Mouse (Mus musculus): ENCODE results near the gene Gse1.

The Gse1 gene

DNA sequence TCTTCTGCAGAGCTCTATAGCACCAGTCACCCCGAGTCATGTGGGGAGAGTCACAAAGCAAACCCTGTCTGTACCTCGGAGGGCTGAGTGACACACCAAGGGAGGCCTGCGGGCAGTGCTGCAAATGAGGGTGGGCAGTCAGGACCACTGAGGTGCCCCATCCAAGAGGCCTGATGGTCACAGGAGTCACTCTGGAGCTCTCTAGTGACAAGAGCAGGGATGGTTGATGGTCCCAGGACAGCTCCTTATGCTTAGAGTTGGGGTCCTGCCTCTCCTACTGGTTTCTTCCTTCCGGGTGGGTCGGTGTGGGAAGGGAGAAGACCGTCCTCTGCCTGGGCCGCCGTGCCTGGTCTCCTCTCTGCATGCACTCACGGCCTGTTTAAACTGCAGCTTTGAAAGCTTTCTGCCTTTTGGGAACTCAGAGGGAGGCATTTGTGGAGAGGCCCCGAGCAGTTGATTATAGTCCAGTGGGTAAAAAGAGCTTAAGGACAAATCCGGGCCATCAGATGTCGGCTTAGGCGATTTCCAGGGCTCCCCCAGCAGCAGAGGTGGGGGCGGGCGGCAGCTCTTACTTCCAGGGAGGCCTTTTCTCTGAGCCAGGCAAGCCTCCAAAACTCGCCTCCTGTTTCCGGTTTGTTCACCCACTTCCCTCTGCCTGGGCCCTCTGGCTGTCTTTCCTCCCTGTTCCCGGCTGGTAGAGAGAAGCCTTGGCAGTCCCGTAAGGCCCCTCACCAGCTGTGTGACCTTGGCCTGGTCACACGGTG, 198.5 kb downstream of the Gse1 start:
- peak; percentile 83 for DNase-seq

DNA sequence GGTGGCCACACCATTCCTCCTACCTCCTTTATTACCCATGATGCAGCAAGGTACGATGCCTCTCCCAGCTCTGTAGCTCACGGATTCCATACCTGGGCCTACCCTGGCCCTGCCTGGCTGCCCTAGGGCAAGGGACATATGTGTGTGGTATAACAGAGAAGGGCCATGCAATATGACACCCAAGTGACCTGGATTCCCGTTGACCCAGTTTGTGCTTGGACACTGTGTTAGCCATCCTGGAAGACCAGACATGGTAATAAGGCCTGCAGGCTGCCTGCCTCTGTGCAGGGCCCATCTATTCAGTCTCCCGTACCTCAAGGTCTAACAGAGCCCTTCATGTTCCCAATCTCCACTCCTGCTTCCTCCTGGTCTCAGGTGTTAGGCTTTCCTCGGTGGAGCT, 200.2 kb downstream of the Gse1 start:
- peak; percentile 57 for DNase-seq

- DNase-seq = no peak
Observed at GRCm38 (mm10) chr8:120429116-120429515, 200.9 kb downstream of the Gse1 start.

- no peak for DNase-seq
Observed at GRCm38 (mm10) chr8:120431042-120431441, 202.8 kb downstream of the Gse1 start.

DNA sequence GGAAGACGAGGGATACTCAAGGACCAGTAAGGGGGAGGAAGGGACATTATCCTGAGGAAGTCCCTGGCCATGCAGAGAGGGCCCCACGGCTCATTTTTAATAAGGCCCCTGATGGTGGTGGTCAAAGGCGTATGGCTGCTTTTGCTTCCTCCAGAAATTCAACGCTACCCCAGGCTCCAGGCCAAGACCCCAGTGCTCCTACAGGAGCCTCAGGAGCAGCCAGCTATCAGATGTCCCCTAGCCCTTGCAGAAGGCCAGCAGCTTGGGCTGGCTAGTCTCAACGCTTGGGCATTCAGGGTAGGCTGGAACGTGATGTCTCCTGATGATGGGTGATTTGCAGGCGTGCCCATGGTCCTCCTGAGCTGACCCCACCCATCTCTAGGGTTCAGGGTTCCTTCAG, 204.2 kb downstream of the Gse1 start:
- DNase-seq = no peak

DNA sequence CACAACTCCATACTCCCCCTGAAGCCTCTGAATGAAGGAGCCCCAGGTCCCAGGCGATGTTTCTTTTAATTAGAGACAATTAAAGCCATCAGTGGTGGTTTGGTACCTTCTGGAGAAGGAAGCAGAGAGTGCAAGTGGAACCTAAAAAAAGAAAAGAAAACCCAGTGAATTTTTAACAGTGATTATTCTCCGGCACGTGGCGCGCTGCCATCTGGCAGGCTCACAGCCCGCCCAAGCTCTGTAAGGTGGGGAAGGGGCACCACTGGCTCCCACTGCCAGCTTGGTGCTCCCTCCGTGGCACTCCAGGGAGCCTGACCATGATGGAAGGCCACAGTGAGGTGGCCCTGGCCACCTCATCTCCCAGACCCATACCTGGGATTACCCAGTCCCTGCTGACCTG, 204.9 kb downstream of the Gse1 start:
- DNase-seq = no peak

GRCm38 (mm10) chr8:120433734-120434133, 205.5 kb downstream of the Gse1 start:
- peak; percentile 55 for DNase-seq

GRCm38 (mm10) chr8:120435781-120436180, 207.5 kb downstream of the Gse1 start:
- no peak for DNase-seq

DNA sequence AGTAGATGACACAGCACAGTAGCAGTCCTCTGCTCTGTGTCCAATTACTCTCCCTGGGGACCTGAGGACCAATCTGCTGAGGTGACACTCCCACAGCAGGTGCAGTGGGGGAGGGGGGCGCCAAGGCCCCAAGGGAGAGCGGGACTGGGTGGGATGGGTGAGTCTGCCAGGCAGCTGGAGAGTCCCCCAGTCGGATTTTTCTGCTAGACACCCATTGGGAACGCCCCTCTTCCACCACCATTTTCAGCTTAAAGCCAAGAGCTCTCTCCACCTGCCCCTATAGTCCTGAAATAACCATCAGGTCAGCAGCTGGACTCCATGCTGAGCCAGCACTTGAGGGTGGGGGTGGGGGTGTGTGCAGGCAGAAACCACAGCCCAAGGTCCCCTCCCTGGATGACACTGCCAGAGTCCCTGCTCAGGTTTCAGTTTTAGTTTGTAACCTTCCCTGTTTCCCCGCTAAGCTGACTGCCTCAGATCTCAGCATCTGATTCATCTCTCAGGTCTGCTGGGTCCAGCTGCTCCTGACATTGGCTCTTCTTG, 208.3 kb downstream of the Gse1 start:
- peak; percentile 52 for DNase-seq

- DNase-seq = no peak
Observed at GRCm38 (mm10) chr8:120437207-120437606, 209.0 kb downstream of the Gse1 start.

DNA sequence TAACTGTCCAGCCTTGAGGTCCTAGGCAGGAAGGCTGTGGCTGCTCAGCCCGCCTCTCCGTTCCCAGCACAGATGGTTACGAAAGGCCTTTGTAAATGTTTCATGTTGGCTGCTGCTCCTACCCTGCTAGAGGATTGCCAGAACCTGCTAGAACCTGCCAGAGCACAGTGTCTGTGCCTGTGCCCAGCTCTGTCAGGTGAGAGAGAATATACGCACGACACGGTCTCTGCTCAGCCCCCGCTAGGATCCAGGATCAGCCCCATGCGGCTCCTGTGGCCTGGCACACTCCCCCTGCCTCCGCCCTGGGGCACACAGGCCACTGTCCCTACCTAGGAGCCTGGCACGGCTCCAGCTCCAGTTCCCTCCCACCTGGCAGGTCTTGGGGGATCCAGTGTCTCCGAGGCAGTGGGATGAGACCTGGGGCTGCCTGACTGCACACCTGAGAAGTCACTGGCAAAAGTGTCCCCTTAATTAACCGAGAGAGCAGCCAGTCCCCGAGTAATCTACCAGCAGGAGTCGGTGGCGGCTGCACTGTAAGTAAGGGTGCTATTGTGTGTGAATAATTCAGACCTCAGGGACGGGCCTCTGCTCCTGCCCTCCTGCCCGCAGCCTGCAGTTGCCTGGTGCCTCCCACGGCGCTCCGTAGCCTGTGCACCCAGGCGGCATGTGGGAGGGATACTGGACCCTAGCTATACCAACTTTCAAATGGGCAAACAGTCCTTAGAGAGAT, 209.6 kb downstream of the Gse1 start:
- DNase-seq = peak; percentile 49

DNA sequence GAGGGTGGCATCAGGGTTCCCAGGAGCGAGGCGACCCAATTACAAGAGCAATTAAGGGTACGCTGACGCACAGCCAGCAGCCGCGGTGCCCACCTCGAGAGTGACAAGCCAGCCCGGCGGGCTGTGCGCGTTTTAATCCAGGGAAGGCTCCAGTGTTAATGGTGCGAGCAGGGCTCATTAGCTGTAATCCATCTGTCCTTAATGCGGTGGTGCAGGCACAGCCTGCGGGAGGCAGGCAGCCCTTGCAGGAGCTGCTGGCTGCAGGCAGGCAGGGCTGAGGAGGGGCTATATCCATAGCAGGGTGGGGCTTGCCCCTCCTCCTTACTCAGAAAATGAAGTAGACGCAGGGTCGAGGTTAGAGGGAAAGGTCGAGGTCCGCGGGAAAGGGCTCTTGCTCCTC, 211.1 kb downstream of the Gse1 start:
- peak; percentile 94 for DNase-seq

DNA sequence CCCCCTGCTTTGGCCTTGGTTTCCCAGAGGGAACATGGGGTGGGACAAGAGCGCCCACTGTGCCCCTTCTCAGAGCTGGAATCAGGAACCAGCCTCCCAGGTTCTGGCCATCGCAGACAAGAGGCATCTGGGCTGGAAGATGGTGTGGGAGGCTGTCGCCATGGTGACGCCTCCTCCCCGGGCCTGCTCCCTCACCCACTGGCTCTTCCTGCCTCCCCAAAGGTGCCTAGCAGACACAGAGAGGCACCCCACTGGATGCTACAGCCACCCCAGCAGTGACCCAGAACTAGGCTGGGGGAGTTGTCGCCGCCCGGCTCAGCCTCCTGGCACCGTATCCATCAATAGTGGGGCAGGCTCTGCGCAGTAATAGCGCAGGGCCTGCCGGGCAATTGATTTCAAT, 212.5 kb downstream of the Gse1 start:
- peak; percentile 54 for DNase-seq

GRCm38 (mm10) chr8:120441637-120442036, 213.4 kb downstream of the Gse1 start:
- no peak for DNase-seq

DNA sequence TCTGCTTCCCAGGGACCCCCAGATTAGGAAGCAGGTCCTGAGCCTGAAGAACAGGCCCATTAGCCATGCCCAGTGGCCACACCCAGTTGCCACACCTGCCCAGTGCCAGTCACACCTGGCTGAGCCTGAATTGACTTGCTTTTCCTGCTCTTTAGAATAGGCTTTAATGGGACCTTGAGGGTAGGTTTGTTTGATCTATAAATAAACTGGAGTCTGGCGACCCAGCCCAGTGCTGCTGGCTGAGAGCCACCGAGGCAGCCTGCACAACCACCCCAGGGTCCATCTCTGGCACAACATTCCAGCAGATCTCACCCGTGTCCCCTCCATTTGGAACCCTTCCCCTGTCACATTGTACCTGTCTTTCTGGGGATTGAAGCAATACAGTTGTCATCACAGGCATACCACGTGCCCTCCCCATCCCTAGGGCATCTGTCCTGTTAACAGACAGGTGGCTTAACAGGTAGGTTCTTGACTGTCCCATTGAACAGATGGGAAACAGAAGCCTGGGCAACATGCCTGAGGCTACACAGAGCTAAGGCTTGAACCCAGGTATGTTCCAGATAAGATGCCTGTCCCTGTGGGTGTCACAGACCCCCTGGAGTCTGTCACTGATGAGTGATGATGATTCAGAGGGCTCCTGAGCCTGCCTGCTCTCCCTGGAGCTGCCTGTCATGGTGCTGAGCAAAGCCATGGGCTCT, 214.2 kb downstream of the Gse1 start:
- DNase-seq = no peak

DNA sequence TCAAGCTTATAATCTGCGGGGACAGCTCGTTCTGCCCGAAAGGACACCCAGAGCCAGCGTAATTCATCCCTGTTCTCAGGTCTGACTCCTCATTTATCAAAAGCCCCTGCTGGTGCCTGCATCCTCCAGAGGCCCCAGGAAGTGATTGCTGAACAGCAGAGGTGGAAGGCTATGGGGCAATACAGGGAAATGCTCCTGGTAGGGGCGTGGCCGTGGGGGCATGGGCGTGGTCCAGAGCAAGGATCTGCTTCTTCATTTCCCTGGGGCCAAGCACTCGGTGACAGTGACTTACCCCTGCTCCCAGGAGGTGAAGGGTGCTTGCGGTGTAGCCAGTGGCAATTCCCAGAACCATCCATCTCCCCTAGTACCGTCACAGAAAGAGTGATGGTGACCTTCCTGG, 217.0 kb downstream of the Gse1 start:
- DNase-seq = no peak

DNA sequence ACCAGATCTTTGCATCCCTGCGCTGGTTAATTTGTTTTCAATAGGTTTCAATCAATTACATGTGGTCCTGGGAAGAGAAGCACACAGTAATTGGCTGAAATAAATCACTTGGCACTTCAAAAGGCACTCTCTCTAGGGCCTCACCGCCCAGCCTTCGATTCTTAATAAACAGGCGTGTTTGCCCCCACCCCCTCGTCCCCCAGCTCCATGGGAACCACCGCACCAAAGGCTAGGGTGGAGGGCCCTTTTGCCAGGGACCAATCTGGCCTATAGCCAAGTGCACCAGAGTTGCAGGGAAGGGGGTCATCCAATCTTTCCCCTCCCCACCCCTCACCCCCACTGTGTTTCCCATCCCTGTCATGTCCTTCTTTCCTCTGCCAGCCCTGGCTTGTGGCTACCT, 219.9 kb downstream of the Gse1 start:
- DNase-seq = peak; percentile 56

- no peak for DNase-seq
Observed at GRCm38 (mm10) chr8:120449139-120449538, 220.9 kb downstream of the Gse1 start.

- DNase-seq = peak; percentile 91
Observed at GRCm38 (mm10) chr8:120449608-120450031, 221.4 kb downstream of the Gse1 start.

DNA sequence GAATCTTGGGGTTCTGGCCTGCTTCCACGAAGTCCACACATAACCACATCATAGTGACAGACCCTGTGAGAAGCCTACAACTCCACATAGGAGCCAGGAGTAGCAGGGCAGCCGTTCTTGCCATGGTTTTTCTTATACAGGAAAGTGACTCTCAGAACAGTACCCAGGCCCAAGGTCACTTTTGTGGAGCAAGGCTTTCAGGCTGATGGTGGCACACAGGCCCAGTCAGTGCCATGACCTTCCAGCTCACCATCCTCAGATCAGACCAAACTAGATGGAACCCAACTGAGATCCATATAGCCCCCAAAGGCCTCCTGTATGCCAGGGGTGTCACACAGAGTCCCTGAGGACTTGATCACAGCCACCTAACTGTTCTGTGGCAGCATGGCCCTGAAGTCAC, 223.9 kb downstream of the Gse1 start:
- DNase-seq = no peak

GRCm38 (mm10) chr8:120454404-120454803, 226.1 kb downstream of the Gse1 start:
- DNase-seq = no peak

- peak; percentile 79 for DNase-seq
Observed at GRCm38 (mm10) chr8:120460375-120460774, 232.1 kb downstream of the Gse1 start.

GRCm38 (mm10) chr8:120462119-120462551, 233.9 kb downstream of the Gse1 start:
- peak; percentile 70 for DNase-seq

All from retina, postnatal 1 day (tissue).